Mouse (Mus musculus): ENCODE results near the gene Lrrc45. TPM values are rescaled to one million over a fixed set of nuclear protein-coding genes. Genes with fewer than 3 reads are reported as not detected.
A peak's percentile ranks its signal among the peaks of the same experiment; 100 is the strongest.

Gene Lrrc45
- polyA plus RNA-seq, 1 experiment from 2014 or later: 86.6 TPM

DNA sequence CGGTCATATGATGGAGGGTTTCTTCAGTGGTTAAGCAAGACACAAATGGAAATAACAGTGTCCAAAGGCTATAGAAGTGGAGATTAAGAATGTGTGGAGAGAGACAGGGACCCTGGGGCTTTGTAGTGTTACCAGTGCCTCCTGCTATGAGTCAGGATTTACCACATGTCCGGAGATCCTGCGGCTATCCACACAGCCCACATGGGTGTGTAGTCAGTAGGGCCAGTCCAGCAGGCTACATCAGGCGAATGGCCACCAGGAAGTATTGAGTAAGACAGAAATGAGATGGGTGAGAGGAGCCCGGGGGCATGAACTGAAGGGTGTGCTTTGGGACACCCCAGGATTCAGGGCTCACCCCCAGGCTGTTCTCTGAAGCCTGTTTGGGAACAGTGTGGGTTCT lies 31.0 kb upstream of the Lrrc45 start:
- ATAC-seq: no peak
- no peak overlapping the region for H3K9ac ChIP-seq (ENCODE audit: low read depth, low read length)
- peaks cover 19% of the 10 kb centered on the region for H3K36me3 ChIP-seq (ENCODE audit: control insufficient read depth, insufficient read depth, low read length)
- no peak overlapping the region for H3K27ac ChIP-seq (ENCODE audit: low read length)
- no peaks in the 10 kb centered on the region for H3K4me1 ChIP-seq (ENCODE audit: control insufficient read depth, insufficient read depth, low read length)
- H3K4me2 ChIP-seq (ENCODE audit: low read length): no peak overlapping the region
- no peaks in the 10 kb centered on the region for H3K27me3 ChIP-seq (ENCODE audit: control insufficient read depth, insufficient read depth, low read depth, low read length)
- 97% methylated on average over 5 of the region's 5 CpGs for WGBS
- H3K4me3 ChIP-seq (ENCODE audit: low read depth, low read length): no peak overlapping the region
- no peaks in the 10 kb centered on the region for H3K9me3 ChIP-seq (replicated peaks; ENCODE audit: control insufficient read depth, low read length, poor library complexity, severe bottlenecking)

GRCm38 (mm10) chr11:120683536-120683935 lies 30.2 kb upstream of the Lrrc45 start:
- Histone ChIP-seq H3K27me3 (ENCODE audit: control insufficient read depth, insufficient read depth, low read depth, low read length) (no peaks in the 10 kb centered on the region), H3K36me3 (ENCODE audit: control insufficient read depth, insufficient read depth, low read length) (peaks cover 17% of the 10 kb centered on the region)
- WGBS: 93% methylated on average over 3 of the region's 3 CpGs

DNA sequence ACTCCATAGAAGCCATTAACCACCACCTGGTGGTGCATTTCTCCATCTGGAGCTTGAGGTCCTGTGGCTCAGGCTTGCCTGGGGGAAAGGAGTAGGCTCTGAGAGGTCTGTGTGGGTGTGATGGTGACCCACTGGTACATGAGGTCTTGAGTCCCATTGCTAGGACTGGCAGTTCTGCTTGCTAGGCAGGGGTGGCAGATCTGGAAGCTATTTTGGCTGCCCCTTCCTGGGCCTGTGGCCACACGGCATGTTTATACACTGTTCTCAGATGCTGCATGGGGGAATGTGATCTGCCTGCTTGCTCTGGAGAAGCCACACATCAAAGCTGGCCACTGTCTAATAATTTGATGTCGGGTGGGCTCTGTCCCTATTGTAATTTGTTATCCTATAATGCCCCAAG lies 29.6 kb upstream of the Lrrc45 start:
- peaks cover 17% of the 10 kb centered on the region for H3K36me3 ChIP-seq (ENCODE audit: control insufficient read depth, insufficient read depth, low read length)

More at GRCm38 (mm10) chr11:120683536-120683935, 30.2 kb upstream of the Lrrc45 start:
- Histone ChIP-seq H3K4me1 (ENCODE audit: control insufficient read depth, insufficient read depth, low read length) (no peaks in the 10 kb centered on the region), H3K4me2 (ENCODE audit: low read length) (no peak overlapping the region), H3K9ac (ENCODE audit: low read depth, low read length) (no peak overlapping the region), H3K4me3 (ENCODE audit: low read depth, low read length) (no peak overlapping the region), H3K27ac (ENCODE audit: low read length) (no peak overlapping the region), H3K9me3 (replicated peaks; ENCODE audit: control insufficient read depth, low read length, poor library complexity, severe bottlenecking) (no peaks in the 10 kb centered on the region)
- ATAC-seq: no peak

DNA sequence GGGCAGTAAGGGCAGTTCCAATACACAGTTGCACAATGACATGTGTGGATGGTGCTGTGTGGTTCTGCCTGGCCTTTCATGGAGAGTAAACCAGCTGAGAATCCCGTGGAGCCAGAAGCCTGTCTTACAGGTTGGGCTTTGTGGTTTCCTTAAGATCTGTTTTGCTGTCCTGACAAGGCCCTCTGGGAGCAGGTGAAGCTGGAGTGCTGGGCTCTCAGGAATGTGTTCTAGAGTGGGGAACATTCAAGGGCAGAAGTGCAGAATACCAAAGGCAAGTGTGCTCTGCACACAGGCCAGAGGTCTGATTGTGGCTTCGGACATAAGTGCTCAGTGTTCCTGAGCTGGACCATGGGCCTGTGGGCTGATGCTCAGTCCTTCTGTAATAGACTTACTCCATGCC lies 29.1 kb upstream of the Lrrc45 start:
- H3K9me3 ChIP-seq (replicated peaks; ENCODE audit: control insufficient read depth, low read length, poor library complexity, severe bottlenecking): no peaks in the 10 kb centered on the region
- H3K4me2 ChIP-seq (ENCODE audit: low read length): no peak overlapping the region
- ATAC-seq: no peak
- no peaks in the 10 kb centered on the region for H3K27me3 ChIP-seq (ENCODE audit: control insufficient read depth, insufficient read depth, low read depth, low read length)
- no peaks in the 10 kb centered on the region for H3K4me1 ChIP-seq (ENCODE audit: control insufficient read depth, insufficient read depth, low read length)
- 98% methylated on average over 2 of the region's 2 CpGs for WGBS
- H3K4me3 ChIP-seq (ENCODE audit: low read depth, low read length): no peak overlapping the region
- H3K36me3 ChIP-seq (ENCODE audit: control insufficient read depth, insufficient read depth, low read length): peaks cover 21% of the 10 kb centered on the region
- H3K9ac ChIP-seq (ENCODE audit: low read depth, low read length): no peak overlapping the region
- H3K27ac ChIP-seq (ENCODE audit: low read length): no peak overlapping the region

More for the DNA sequence above, 29.6 kb upstream of the Lrrc45 start:
- WGBS: 92% methylated on average over 2 of the region's 2 CpGs
- no peaks in the 10 kb centered on the region for H3K4me1 ChIP-seq (ENCODE audit: control insufficient read depth, insufficient read depth, low read length)
- ATAC-seq: no peak
- no peak overlapping the region for H3K27ac ChIP-seq (ENCODE audit: low read length)
- H3K27me3 ChIP-seq (ENCODE audit: control insufficient read depth, insufficient read depth, low read depth, low read length): no peaks in the 10 kb centered on the region
- H3K4me3 ChIP-seq (ENCODE audit: low read depth, low read length): no peak overlapping the region
- no peak overlapping the region for H3K9ac ChIP-seq (ENCODE audit: low read depth, low read length)
- H3K4me2 ChIP-seq (ENCODE audit: low read length): no peak overlapping the region
- no peaks in the 10 kb centered on the region for H3K9me3 ChIP-seq (replicated peaks; ENCODE audit: control insufficient read depth, low read length, poor library complexity, severe bottlenecking)

GRCm38 (mm10) chr11:120686650-120687272 lies 27.0 kb upstream of the Lrrc45 start:
- Histone ChIP-seq H3K4me2 (ENCODE audit: low read length) (no peak overlapping the region), H3K9me3 (replicated peaks; ENCODE audit: control insufficient read depth, low read length, poor library complexity, severe bottlenecking) (no peaks in the 10 kb centered on the region), H3K4me1 (ENCODE audit: control insufficient read depth, insufficient read depth, low read length) (no peaks in the 10 kb centered on the region), H3K36me3 (ENCODE audit: control insufficient read depth, insufficient read depth, low read length) (peaks cover 20% of the 10 kb centered on the region), H3K27me3 (ENCODE audit: control insufficient read depth, insufficient read depth, low read depth, low read length) (no peaks in the 10 kb centered on the region), H3K9ac (ENCODE audit: low read depth, low read length) (no peak overlapping the region), H3K27ac (ENCODE audit: low read length) (no peak overlapping the region), H3K4me3 (ENCODE audit: low read depth, low read length) (no peak overlapping the region)
- ATAC-seq: no peak
- 73% methylated on average over 20 of the region's 20 CpGs for WGBS

DNA sequence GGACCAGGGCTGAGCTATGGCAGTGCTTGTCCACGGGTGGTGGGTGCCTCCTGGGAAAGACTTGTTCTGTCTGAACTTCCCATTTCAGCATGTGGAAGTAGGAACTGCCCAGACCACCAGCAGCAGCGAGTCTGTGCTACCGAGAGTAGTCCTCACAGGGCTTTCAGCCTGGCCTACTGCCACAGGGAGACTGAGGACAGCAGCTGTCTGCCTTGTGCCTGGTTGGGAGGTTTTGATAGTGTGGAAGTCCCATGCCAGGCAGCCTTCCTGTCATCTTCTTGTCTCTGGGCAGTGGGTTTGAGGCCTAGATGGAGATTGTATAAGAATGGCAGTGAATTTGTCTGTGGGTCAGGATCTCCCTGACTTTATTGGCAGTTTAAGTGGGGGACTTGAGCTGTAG lies 24.4 kb upstream of the Lrrc45 start:
- no peak overlapping the region for H3K9ac ChIP-seq (ENCODE audit: low read depth, low read length)
- H3K4me3 ChIP-seq (ENCODE audit: low read depth, low read length): no peak overlapping the region
- no peak overlapping the region for H3K27ac ChIP-seq (ENCODE audit: low read length)
- H3K9me3 ChIP-seq (replicated peaks; ENCODE audit: control insufficient read depth, low read length, poor library complexity, severe bottlenecking): no peaks in the 10 kb centered on the region
- H3K27me3 ChIP-seq (ENCODE audit: control insufficient read depth, insufficient read depth, low read depth, low read length): no peaks in the 10 kb centered on the region
- WGBS: 83% methylated on average over 3 of the region's 3 CpGs
- no peak overlapping the region for H3K4me2 ChIP-seq (ENCODE audit: low read length)
- H3K36me3 ChIP-seq (ENCODE audit: control insufficient read depth, insufficient read depth, low read length): peaks cover 15% of the 10 kb centered on the region
- no peaks in the 10 kb centered on the region for H3K4me1 ChIP-seq (ENCODE audit: control insufficient read depth, insufficient read depth, low read length)
- ATAC-seq: no peak

- H3K9me3 ChIP-seq (replicated peaks; ENCODE audit: control insufficient read depth, low read length, poor library complexity, severe bottlenecking): no peaks in the 10 kb centered on the region
- H3K4me1 ChIP-seq (ENCODE audit: control insufficient read depth, insufficient read depth, low read length): peaks cover 6% of the 10 kb centered on the region; the same call in 1 of the 2 replicates
- H3K36me3 ChIP-seq (ENCODE audit: control insufficient read depth, insufficient read depth, low read length): peaks cover 9% of the 10 kb centered on the region; the same call in 1 of the 2 replicates
- 94% methylated on average over 4 of the region's 4 CpGs for WGBS
- H3K9ac ChIP-seq (ENCODE audit: low read depth, low read length): no peak overlapping the region
- no peak overlapping the region for H3K4me2 ChIP-seq (ENCODE audit: low read length)
- no peak for ATAC-seq
- no peak overlapping the region for H3K27ac ChIP-seq (ENCODE audit: low read length)
- no peak overlapping the region for H3K4me3 ChIP-seq (ENCODE audit: low read depth, low read length)
- H3K27me3 ChIP-seq (ENCODE audit: control insufficient read depth, insufficient read depth, low read depth, low read length): no peaks in the 10 kb centered on the region
These were observed 21.2 kb upstream of the Lrrc45 start for GRCm38 (mm10) chr11:120692471-120693011.

- 53% methylated on average over 3 of the region's 3 CpGs for WGBS
- Histone ChIP-seq H3K27ac (ENCODE audit: low read length) (no peak overlapping the region), H3K9ac (ENCODE audit: low read depth, low read length) (no peak overlapping the region), H3K9me3 (replicated peaks; ENCODE audit: control insufficient read depth, low read length, poor library complexity, severe bottlenecking) (no peaks in the 10 kb centered on the region), H3K4me2 (ENCODE audit: low read length) (no peak overlapping the region), H3K27me3 (ENCODE audit: control insufficient read depth, insufficient read depth, low read depth, low read length) (no peaks in the 10 kb centered on the region), H3K36me3 (ENCODE audit: control insufficient read depth, insufficient read depth, low read length) (peaks cover 9% of the 10 kb centered on the region; the same call in 1 of the 2 replicates), H3K4me3 (ENCODE audit: low read depth, low read length) (no peak overlapping the region), H3K4me1 (ENCODE audit: control insufficient read depth, insufficient read depth, low read length) (peaks cover 6% of the 10 kb centered on the region; the same call in 1 of the 2 replicates)
- no peak for ATAC-seq
These were observed 20.3 kb upstream of the Lrrc45 start for GRCm38 (mm10) chr11:120693461-120693860.

DNA sequence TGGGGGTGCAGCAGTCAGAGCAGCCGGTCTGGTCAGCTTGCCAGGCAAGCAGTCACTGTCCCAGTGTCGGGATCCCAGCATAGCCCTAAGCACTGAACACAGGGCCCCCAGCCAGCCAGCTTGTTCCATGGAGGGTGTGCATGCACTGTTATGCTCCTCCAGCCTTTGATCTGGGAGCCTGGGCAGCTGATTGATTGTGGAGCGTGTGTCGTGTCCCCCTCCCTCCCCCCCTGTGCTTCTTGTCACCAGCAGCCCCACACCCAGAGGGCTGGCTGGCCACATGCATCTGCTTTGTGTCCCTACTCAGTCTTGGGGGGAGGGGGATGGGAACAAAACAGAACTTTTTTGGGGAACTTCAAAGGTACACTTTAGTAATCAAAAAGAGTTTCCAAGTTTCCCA lies 18.5 kb upstream of the Lrrc45 start:
- H3K4me2 ChIP-seq (ENCODE audit: low read length): no peak overlapping the region
- H3K4me1 ChIP-seq (ENCODE audit: control insufficient read depth, insufficient read depth, low read length): peaks cover 6% of the 10 kb centered on the region; the same call in 1 of the 2 replicates
- H3K27me3 ChIP-seq (ENCODE audit: control insufficient read depth, insufficient read depth, low read depth, low read length): no peaks in the 10 kb centered on the region
- no peaks in the 10 kb centered on the region for H3K9me3 ChIP-seq (replicated peaks; ENCODE audit: control insufficient read depth, low read length, poor library complexity, severe bottlenecking)
- peaks cover 2% of the 10 kb centered on the region; the same call in 1 of the 2 replicates for H3K36me3 ChIP-seq (ENCODE audit: control insufficient read depth, insufficient read depth, low read length)
- 10% methylated on average over 4 of the region's 4 CpGs for WGBS
- H3K4me3 ChIP-seq (ENCODE audit: low read depth, low read length): no peak overlapping the region
- H3K9ac ChIP-seq (ENCODE audit: low read depth, low read length): no peak overlapping the region
- 0 out of 2 replicates have a peak overlapping the region, but pooled peaks have one; percentile 4 for H3K27ac ChIP-seq (ENCODE audit: low read length)
- ATAC-seq: peak; percentile 75

Data from midbrain, embryonic 16.5 days (tissue).